Mouse (Mus musculus) limb, embryonic 14.5 days (tissue): ENCODE measurements around the gene Boc. TPM values are rescaled to one million over a fixed set of nuclear protein-coding genes. Genes with fewer than 3 reads are reported as not detected.

Experiments
- ATAC-seq: fragments of 200-750 bp; cut with Nextera tagmentation; 2 replicates; pipeline ENCODE4 v1.8.0; 2017; ENCODE audit warnings: low read depth, moderate number of reproducible peaks, moderate TSS enrichment; ENCODE audit not compliant: low FRiP score
- DNase-seq: peaks from one replicate; pipeline ENCODE4 v3.0.0-alpha.2; 2015; ENCODE audit warnings: low spot score
- H3K27ac ChIP-seq: fragments of 300-500 bp; sonication (generic); replicated peaks from 2 replicates; pipeline ENCODE4 v1.5.1; 2014; ENCODE audit warnings: low read depth, mild to moderate bottlenecking, low read length, moderate library complexity, mixed read lengths
- H3K27me3 ChIP-seq: fragments of 300-500 bp; sonication (generic); 2 replicates; pipeline ENCODE4 v1.6.1; 2014; ENCODE audit warnings: low read length, mixed read lengths; ENCODE audit not compliant: control insufficient read depth, insufficient read depth
- H3K36me3 ChIP-seq: fragments of 300-500 bp; sonication (generic); 2 replicates; pipeline ENCODE4 v1.6.1; 2014; ENCODE audit warnings: mild to moderate bottlenecking, low read length, moderate library complexity, mixed read lengths; ENCODE audit not compliant: control insufficient read depth, insufficient read depth
- H3K4me1 ChIP-seq: fragments of 300-500 bp; sonication (generic); 2 replicates; pipeline ENCODE4 v1.6.1; 2014; ENCODE audit warnings: antibody characterized with exemption, low read length, mixed read lengths; ENCODE audit not compliant: control insufficient read depth, insufficient read depth
- H3K4me2 ChIP-seq: fragments of 300-500 bp; sonication (generic); replicated peaks from 2 replicates; pipeline ENCODE4 v1.6.1; 2014; ENCODE audit warnings: low read depth, mild to moderate bottlenecking, low read length, moderate library complexity; ENCODE audit not compliant: severe bottlenecking
- H3K4me3 ChIP-seq: fragments of 300-500 bp; sonication (generic); replicated peaks from 2 replicates; pipeline ENCODE4 v1.5.1; 2014; ENCODE audit warnings: low read length
- H3K9ac ChIP-seq: fragments of 300-500 bp; sonication (generic); 2 replicates; pipeline ENCODE4 v1.6.1; 2014; ENCODE audit warnings: mild to moderate bottlenecking, low read depth, low read length, moderate library complexity; ENCODE audit not compliant: severe bottlenecking
- H3K9me3 ChIP-seq: fragments of 300-500 bp; sonication (generic); 2 replicates; pipeline ENCODE4 v1.6.1; 2016; ENCODE audit warnings: low read length; ENCODE audit not compliant: control insufficient read depth
- POLR2A ChIP-seq: fragments of 200-500 bp; IDR thresholded peaks from 2 replicates; pipeline ENCODE4 v1.8.0; 2012; ENCODE audit warnings: inconsistent platforms, mild to moderate bottlenecking, moderate library complexity, borderline replicate concordance; ENCODE audit not compliant: insufficient read depth, insufficient read length; ENCODE audit errors: extremely low read depth
- WGBS: fragments of 180-500 bp; shearing (Covaris S2); extraction: QIAGEN DNeasy Blood & Tissue Kit; methylation state at CpG from one replicate; pipeline ENCODE4 v1.1.7; 2014; 5-methylcytosine and 5-hydroxymethylcytosine counted together
- polyA plus RNA-seq, 2 experiments: library from polyadenylated mRNA; depleted of rRNA in 1 of 2; stranded (reverse) in 1 of 2; unstranded in 1 of 2; fragments of >200 nt; fragmentation: Nextera tagmentation in 1 of 2; extraction: Ambion mirVana in 1 of 2; gene quantifications; 2 replicates each; pipeline versions ENCODE4 v1.2.1 to v1.2.3; 2012 to 2014

Gene Boc
- polyA plus RNA-seq, 2 experiments: 59.8 to 91.4 TPM

DNA sequence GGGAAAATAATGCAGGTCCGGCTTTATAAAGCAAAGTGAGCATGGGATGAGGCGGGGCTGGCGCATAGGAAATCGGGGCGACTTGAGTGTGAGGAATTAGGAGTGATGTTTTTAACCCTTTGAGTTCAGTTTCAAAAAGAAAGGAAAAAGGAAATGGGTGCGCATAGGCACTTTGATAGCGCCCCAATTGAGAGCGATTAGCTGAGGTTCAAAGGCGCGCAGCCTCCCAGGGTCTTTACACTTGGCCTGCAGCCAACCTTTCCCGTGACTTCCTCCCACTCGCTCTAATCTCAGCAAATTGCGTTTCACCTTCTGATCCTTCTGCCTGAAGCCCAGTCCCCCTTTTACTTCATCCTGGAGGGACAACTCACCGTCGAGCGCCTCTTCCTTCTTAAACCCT is 25.8 kb downstream of the Boc start:
- no peaks in the 10 kb centered on the region for H3K9me3 ChIP-seq
- no peaks in the 10 kb centered on the region for H3K27me3 ChIP-seq
- 68% methylated on average over 16 of the region's 16 CpGs for WGBS
- H3K4me2 ChIP-seq: no peak overlapping the region
- H3K4me1 ChIP-seq: peaks cover 64% of the 10 kb centered on the region
- ATAC-seq (no peak), DNase-seq (no peak)
- H3K9ac ChIP-seq: no peak overlapping the region
- TF ChIP-seq POLR2A: no peak
- H3K27ac ChIP-seq: no peak overlapping the region
- H3K4me3 ChIP-seq: no peak overlapping the region
- H3K36me3 ChIP-seq: peaks cover 41% of the 10 kb centered on the region

DNA sequence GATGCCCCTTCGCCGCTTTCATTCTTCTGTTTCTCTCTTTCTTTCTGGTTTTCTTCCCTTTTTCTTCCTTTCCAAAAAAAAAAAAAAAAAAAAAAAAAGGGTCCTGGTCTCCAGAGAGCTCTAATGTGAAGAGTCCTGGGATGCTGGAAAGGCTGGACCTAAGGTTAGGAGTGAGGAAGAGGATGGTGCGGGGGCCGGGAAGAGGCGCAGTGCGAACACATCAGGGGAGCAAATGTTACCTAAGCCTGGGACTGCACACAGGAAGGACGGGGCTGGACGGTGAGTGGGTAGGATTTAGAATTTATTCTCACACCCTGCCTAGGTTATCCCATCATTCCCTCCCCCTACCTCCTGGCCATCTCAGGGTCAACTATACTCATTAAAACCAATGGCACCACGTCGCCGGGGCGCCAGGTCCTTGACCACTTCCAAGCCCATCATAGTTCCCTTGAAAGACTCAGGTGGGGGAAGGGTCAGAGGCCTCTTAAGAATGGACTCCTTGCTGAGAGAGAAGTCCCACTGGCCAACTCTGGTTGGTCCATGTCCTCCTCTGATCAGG is 27.4 kb downstream of the Boc start:
- peaks cover 72% of the 10 kb centered on the region for H3K4me1 ChIP-seq
- H3K27me3 ChIP-seq: no peaks in the 10 kb centered on the region
- no peak for ATAC-seq
- WGBS: 43% methylated on average over 12 of the region's 12 CpGs
- 0 out of 2 replicates have a peak overlapping the region, but pooled peaks have one; percentile 28 for H3K9ac ChIP-seq
- no peak for DNase-seq
- peaks cover 41% of the 10 kb centered on the region for H3K36me3 ChIP-seq
- no peak for TF ChIP-seq POLR2A
- peak overlapping the region; percentile 58; the same call in 1 of the 2 replicates for H3K27ac ChIP-seq
- H3K4me2 ChIP-seq: peak overlapping the region; percentile 28
- no peak overlapping the region for H3K4me3 ChIP-seq
- no peaks in the 10 kb centered on the region for H3K9me3 ChIP-seq

DNA sequence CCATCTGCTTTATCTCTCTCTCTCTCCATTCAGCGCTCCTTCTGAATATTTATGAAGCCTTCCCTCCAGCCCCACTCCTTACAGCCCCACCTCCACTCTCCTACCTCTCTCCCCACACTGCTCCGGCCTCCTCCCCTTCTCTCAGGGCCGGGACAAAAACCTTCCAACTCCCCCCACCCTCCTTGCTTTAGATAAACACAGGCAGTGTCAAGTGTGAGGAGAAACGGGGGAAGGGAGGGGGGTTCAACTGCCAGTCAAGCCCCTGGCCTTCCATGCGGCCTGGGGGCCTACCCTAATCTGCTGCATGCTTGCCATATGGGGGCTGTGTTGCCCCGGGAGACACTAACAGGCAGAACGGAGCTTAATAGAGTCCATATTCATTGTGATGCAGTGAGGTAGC is 27.9 kb downstream of the Boc start:
- Histone ChIP-seq H3K9me3 (no peaks in the 10 kb centered on the region), H3K27me3 (no peaks in the 10 kb centered on the region), H3K9ac (0 out of 2 replicates have a peak overlapping the region, but pooled peaks have one; percentile 28), H3K36me3 (peaks cover 37% of the 10 kb centered on the region), H3K4me2 (peak overlapping the region; percentile 28), H3K27ac (peak overlapping the region; percentile 58; the same call in 1 of the 2 replicates), H3K4me3 (no peak overlapping the region), H3K4me1 (peaks cover 68% of the 10 kb centered on the region)
- TF ChIP-seq POLR2A: no peak
- 4% methylated on average over 7 of the region's 7 CpGs for WGBS
- peak; percentile 48 for DNase-seq
- ATAC-seq: peak; percentile 39; the same call in 1 of the 2 replicates

DNA sequence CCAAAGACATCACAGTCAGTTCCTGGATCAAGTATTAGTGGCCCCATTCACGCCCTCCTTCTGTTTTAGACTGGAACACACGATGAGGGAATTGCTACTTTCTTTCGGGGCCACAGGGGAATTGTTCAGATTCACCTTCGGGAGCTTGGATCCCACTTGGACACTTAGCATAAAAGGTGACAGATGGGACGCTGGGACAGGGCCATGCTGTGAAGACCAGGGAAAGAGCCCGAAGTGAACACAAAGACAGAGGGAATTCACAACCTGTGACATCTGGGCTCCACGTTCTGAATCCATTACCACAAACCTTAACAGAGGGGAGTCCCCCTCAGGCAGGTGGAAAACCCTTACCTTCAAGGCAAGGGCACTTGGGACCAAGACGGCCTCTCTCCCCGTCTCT is 28.5 kb downstream of the Boc start:
- H3K4me1 ChIP-seq: peaks cover 62% of the 10 kb centered on the region
- TF ChIP-seq POLR2A: no peak
- DNase-seq (no peak), ATAC-seq (no peak)
- H3K9ac ChIP-seq: no peak overlapping the region; the same call in 1 of the 2 replicates
- peaks cover 37% of the 10 kb centered on the region for H3K36me3 ChIP-seq
- no peak overlapping the region for H3K4me3 ChIP-seq
- 37% methylated on average over 9 of the region's 9 CpGs for WGBS
- no peaks in the 10 kb centered on the region for H3K9me3 ChIP-seq
- no peaks in the 10 kb centered on the region for H3K27me3 ChIP-seq
- H3K27ac ChIP-seq: no peak overlapping the region
- peak overlapping the region; percentile 28; the same call in 1 of the 2 replicates for H3K4me2 ChIP-seq

DNA sequence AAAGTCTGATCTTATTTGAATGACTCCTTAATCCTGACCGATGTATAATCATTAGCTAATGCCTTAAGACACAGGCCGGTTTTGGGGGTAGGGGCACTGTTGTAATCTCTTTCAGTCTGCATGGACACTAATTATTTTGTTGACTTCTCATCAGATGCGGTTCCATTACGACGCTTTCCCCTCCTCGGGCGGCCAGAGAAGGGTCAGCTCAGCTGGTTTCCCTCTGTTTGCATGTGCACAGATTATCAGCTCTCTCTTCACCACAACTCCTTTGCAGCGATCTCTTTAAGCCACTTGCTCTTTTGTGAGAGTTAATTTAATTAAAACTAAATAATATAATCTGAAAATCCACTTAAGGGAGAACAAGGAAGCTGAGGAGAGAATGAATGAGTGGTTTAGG is 29.0 kb downstream of the Boc start:
- Histone ChIP-seq H3K4me2 (no peak overlapping the region), H3K27ac (no peak overlapping the region), H3K4me3 (no peak overlapping the region), H3K4me1 (peaks cover 64% of the 10 kb centered on the region), H3K9ac (no peak overlapping the region), H3K36me3 (peaks cover 37% of the 10 kb centered on the region), H3K27me3 (no peaks in the 10 kb centered on the region), H3K9me3 (no peaks in the 10 kb centered on the region)
- DNase-seq: no peak
- WGBS: 72% methylated on average over 8 of the region's 8 CpGs
- TF ChIP-seq POLR2A: no peak
- no peak for ATAC-seq
